Mouse (Mus musculus): Measurements from ENCODE around the gene Cdrt4.

Cdrt4 gene

DNA sequence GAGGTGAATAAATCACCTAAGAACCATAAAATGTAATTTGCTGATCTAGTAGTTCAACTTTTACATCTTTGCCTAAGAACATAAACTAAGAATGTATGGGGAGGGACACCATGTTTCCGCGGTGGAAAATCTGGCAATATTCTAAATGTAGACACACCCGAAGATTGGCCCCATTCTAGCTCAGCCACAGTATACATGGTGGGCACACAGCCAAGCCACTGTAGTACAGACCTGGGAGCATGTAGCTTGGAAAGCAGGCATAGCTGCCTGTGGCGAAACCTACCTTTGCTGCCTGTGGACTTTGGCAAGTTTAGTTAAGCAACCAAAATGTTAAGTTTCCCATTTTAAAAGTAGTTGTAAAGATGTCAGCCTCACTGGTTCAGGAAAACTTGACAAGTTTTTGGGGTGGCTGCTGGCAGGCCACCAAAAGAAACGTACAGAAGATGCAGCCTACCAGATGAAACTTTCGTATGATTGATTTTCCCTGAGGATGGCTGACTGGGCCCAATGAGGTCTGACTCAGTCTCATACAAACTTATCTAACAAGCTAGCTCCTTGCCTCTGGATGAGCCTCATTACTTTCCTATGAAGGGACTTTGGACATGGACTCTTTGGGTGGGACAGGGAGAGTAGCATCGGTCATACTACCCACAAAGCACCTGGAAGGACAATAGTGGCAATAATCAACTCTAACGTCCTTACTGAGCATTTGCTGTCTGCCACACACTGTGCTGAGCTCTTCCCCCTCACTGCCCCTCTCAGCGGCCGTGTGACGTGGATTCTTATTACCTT is 84.6 kb downstream of the Cdrt4 start:
- DNase-seq (ENCODE audit: low spot score in 2 of 2) = no peak

DNA sequence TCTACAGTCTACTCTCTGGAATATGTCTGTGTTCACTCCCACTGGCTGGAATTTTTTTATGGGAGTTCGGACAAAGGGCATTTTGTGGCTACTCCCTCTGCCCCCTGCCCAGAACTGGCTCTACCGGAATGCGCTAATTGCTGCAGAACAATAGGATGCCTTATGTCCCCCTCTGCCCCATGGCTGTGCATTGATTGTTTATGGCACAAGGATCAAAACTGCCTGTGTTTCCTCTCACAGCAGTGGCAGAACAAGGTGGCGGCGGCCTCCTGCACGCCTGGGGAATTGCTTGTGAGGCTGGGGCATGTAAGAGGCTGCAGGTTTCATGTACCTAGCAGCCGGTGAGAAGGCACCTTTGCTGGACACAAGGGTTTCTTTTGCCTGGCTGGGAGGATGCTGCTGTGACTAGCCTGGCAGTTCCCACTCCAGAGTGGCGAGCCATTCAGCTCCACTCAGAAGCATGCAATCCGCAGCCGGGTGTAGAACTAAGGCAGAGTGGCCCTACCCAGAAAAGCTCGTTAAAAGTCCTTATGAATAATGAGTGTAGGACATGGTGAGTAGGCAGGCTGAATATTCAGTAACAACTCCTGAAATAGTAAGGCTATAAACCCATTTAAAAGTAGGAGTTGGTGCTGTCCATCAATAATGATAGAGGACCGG is 89.1 kb downstream of the Cdrt4 start:
- DNase-seq (ENCODE audit: low spot score in 2 of 2) = peak in 1 of 2 experiments; percentile 54

All from urinary bladder, postnatal 4 days (tissue).